Mouse (Mus musculus) forebrain, postnatal 0 days (tissue): Measurements from ENCODE around the gene Gatad2a. TPM values are rescaled to one million over a fixed set of nuclear protein-coding genes. Genes with fewer than 3 reads are reported as not detected.
"Not testable (repeated sequence)": the region's sequence is repeated elsewhere in the genome, so short reads cannot be mapped to it uniquely, and the experiment has no call there.

Experiments used
- ATAC-seq: fragments of 200-750 bp; cut with Nextera tagmentation; 2 replicates; pipeline ENCODE4 v1.8.0; 2017; ENCODE audit warnings: mild to moderate bottlenecking, moderate library complexity
- DNase-seq: peaks from one replicate; pipeline ENCODE4 v3.0.0-alpha.2; 2015
- H3K27ac ChIP-seq: fragments of 300-500 bp; sonication (generic); 2 replicates; pipeline ENCODE4 v1.5.1; 2014; ENCODE audit warnings: low read depth, mild to moderate bottlenecking, antibody characterized with exemption, low read length, moderate library complexity, mixed read lengths
- H3K27me3 ChIP-seq: fragments of 300-500 bp; sonication (generic); 2 replicates; pipeline ENCODE4 v1.6.1; 2014; ENCODE audit warnings: mild to moderate bottlenecking, low read length, mixed read lengths; ENCODE audit not compliant: insufficient read depth
- H3K36me3 ChIP-seq: fragments of 300-500 bp; sonication (generic); 2 replicates; pipeline ENCODE4 v1.6.1; 2014; ENCODE audit warnings: mild to moderate bottlenecking, moderate library complexity; ENCODE audit not compliant: insufficient read depth
- H3K4me1 ChIP-seq: fragments of 300-500 bp; sonication (generic); 2 replicates; pipeline ENCODE4 v1.6.1; 2014; ENCODE audit warnings: antibody characterized with exemption; ENCODE audit not compliant: insufficient read depth
- H3K4me2 ChIP-seq: fragments of 300-500 bp; sonication (generic); 2 replicates; pipeline ENCODE4 v1.6.1; 2014; ENCODE audit warnings: low read depth, mild to moderate bottlenecking, moderate library complexity
- H3K4me3 ChIP-seq: fragments of 300-500 bp; sonication (generic); 2 replicates; pipeline ENCODE4 v1.5.1; 2014; ENCODE audit warnings: low read depth, low read length, mixed read lengths
- H3K9ac ChIP-seq: fragments of 300-500 bp; sonication (generic); 2 replicates; pipeline ENCODE4 v1.6.1; 2014; ENCODE audit warnings: mild to moderate bottlenecking
- H3K9me3 ChIP-seq: fragments of 300-500 bp; sonication (generic); 2 replicates; pipeline ENCODE4 v1.6.1; 2016; ENCODE audit warnings: low read length
- CTCF ChIP-seq: sonication (generic); IDR thresholded peaks from 2 replicates; pipeline ENCODE4 v1.5.1; 2016; ENCODE audit warnings: antibody characterized with exemption, control low read depth, low read depth
- WGBS: fragments of 180-500 bp; shearing (Covaris S2); extraction: QIAGEN DNeasy Blood & Tissue Kit; methylation state at CpG from one replicate; pipeline ENCODE4 v1.1.7; 2014; 5-methylcytosine and 5-hydroxymethylcytosine counted together
- polyA plus RNA-seq: library from polyadenylated mRNA; unstranded; fragments of >200 nt; fragmentation: Nextera tagmentation; extraction: Ambion mirVana; gene quantifications from 2 replicates; pipeline ENCODE4 v1.2.1, GENCODE M21; 2015
- total RNA-seq: library from RNA; depleted of rRNA; stranded (reverse); fragments of >200 nt; gene quantifications from 2 replicates; pipeline ENCODE4 v1.2.3, GENCODE M21; 2014

Gene Gatad2a
- total and polyA plus RNA-seq, 2 experiments from 2014 or later, result 24.9 to 27.8 TPM

DNA sequence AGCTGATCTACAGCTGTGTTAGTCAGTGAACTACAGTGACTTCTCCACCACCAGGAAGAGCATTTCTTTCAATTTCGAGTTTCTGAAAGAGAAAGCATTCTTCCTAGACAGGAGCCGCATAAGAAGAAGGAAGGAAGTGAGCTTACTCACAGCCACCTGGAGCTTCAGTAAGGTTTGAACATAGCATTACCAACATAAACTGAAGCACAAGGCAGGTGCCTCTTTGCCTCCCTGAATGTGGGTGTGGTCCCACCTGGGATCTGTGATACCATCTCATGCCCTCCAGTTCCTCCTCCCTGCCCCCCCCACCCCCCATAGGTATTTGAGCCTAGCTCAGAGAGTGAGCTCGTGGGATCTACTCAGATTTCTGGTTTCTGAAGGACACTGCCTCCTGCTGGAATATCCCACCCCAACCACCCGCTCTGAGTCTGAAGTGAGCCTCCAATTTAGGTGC, 7.0 kb upstream of the Gatad2a start:
- H3K9me3 ChIP-seq, result no peaks in the 10 kb centered on the region
- no peak for ATAC-seq
- H3K4me1 ChIP-seq, result no peaks in the 10 kb centered on the region
- no peak overlapping the region for H3K4me3 ChIP-seq
- WGBS, result 56% methylated on average over 4 of the region's 4 CpGs
- H3K36me3 ChIP-seq, result no peaks in the 10 kb centered on the region
- TF ChIP-seq CTCF, result 0 out of 2 replicates have a peak, but pooled peaks have one; percentile 8
- no peak for DNase-seq
- no peaks in the 10 kb centered on the region for H3K27me3 ChIP-seq
- H3K27ac ChIP-seq, result no peak overlapping the region
- no peak overlapping the region for H3K4me2 ChIP-seq
- no peak overlapping the region for H3K9ac ChIP-seq

DNA sequence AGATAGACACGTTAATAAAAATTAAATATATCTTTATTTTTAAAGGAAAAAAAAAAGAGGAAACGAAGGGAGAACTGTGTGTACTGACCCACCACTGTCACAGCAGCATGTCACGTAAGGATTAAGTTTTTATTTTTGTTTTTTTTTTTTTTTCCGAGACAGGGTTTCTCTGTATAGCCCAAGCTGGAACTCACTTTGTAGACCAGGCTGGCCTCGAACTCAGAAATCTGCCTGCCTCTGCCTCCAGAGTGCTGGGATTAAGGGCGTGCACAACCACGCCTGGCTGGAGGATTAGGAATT, 5.7 kb upstream of the Gatad2a start:
- not testable (repeated sequence) for ATAC-seq, H3K27ac ChIP-seq, H3K4me3 ChIP-seq, H3K4me2 ChIP-seq, DNase-seq, H3K9me3 ChIP-seq, H3K36me3 ChIP-seq, H3K9ac ChIP-seq, H3K4me1 ChIP-seq, H3K27me3 ChIP-seq
- 45% methylated on average over 7 of the region's 7 CpGs for WGBS

DNA sequence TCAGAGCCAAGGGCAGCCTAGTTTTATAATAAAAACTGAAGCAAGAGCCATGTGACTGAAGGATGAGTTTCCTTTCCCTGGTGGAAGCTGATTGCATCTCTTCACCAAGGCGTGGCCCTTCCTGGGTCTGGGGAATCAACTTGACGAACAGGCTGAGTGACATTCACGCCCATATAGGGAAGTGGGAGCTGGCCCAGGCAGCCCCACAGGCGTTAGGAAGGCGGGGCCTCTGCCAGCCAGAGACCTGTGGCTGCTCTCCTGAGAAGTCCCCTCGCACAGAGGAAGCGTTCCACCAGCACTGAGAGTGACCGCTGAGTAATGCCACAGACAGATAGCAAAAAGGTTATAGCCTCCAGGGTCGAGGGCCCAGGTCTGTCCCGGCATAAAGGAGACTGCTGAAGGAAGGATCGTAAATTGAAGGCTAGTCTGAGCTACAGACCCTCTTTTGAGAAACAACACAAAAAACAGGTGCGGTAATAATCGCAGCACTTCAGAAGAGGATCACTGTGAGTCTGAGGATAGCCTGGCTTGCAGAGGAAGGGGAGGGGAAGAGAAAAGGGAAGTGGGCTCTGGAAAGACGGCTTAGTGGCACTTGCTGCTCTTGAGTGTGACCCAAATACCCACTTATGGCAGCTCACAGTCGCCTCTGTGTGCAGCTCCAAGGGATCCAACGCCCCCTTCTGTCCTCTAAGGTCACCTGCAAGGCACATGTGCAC, 5.2 kb upstream of the Gatad2a start:
- no peak overlapping the region for H3K4me3 ChIP-seq
- no peaks in the 10 kb centered on the region for H3K9me3 ChIP-seq
- no peak overlapping the region for H3K9ac ChIP-seq
- WGBS, result 7% methylated on average over 16 of the region's 16 CpGs
- DNase-seq (no peak), ATAC-seq (peak; percentile 54; the same call in 1 of the 2 replicates)
- no peak overlapping the region for H3K27ac ChIP-seq
- H3K4me2 ChIP-seq, result no peak overlapping the region
- H3K4me1 ChIP-seq, result no peaks in the 10 kb centered on the region
- H3K27me3 ChIP-seq, result no peaks in the 10 kb centered on the region
- peak; percentile 58 for TF ChIP-seq CTCF
- H3K36me3 ChIP-seq, result no peaks in the 10 kb centered on the region

DNA sequence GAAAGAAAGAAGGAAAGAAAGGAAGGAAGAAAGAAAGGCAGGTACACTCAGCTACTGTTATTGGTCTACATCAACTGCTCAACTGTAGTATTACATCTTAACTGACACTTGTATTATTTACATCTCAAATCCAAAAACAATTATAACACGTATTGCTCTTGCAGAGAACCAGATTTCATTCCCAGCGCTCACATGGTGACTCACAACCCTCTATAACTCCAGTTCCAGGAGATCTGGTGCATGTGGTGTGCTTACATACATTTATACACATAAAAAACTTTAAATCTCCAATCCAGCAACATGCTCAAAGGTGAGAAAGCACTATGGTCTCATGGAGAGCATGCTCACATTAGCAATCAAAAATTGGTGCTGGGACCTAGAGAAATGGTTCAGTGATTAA, 4.0 kb upstream of the Gatad2a start:
- 71% methylated on average over 2 of the region's 2 CpGs for WGBS
- TF ChIP-seq CTCF, result no peak
- ATAC-seq, result no peak
- H3K4me1 ChIP-seq, result 0 out of 2 replicates have a peak, but pooled peaks cover 5% of the 10 kb centered on the region
- H3K9me3 ChIP-seq, result no peaks in the 10 kb centered on the region
- H3K4me3 ChIP-seq, result no peak overlapping the region
- no peak for DNase-seq
- H3K27me3 ChIP-seq, result no peaks in the 10 kb centered on the region
- H3K27ac ChIP-seq, result no peak overlapping the region
- no peak overlapping the region for H3K9ac ChIP-seq
- no peak overlapping the region for H3K4me2 ChIP-seq
- no peaks in the 10 kb centered on the region for H3K36me3 ChIP-seq

DNA sequence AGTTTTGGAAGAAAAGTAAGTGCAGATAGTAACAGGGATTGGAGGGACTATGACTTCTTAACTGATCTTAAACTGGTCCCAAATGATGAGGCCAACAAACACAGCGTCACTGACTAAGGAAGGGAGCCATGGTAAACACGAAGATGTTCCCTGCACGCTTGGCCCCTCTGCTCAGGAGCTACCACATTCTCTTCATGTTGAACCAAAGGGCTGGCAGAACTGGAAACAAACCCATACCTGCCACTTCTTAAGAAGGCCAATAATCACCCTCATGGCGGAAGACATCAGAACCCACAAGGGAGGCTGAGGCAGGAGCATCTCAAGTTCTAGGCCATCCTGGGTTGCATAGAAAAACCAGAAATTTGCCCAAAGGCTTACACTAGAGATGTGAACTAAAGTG, 3.1 kb upstream of the Gatad2a start:
- Histone ChIP-seq H3K4me3 (no peak overlapping the region), H3K9me3 (no peaks in the 10 kb centered on the region), H3K27ac (no peak overlapping the region), H3K4me1 (0 out of 2 replicates have a peak, but pooled peaks cover 6% of the 10 kb centered on the region), H3K27me3 (no peaks in the 10 kb centered on the region), H3K36me3 (no peaks in the 10 kb centered on the region), H3K9ac (no peak overlapping the region), H3K4me2 (no peak overlapping the region)
- ATAC-seq (no peak), DNase-seq (no peak)
- WGBS, result 95% methylated on average over 4 of the region's 4 CpGs
- TF ChIP-seq CTCF, result no peak

DNA sequence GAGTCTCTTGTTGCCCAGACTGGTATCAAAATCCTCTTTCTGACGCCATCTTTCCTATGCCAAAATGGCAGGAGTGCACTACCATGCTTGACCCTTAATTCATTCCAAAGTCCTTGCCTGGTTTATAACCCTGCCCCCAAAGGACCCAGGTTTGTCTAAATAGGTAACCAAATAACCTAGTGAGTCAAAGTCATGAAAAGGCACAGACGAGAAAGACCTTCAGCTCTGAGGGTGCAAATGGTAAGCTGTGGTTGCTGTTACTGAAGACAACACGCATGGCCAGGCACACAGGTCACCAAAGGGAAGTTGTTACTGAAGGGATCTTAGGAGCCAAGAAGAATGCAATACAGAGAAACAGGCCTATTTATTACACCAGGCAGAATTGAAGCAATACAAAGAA, 2.5 kb upstream of the Gatad2a start:
- 93% methylated on average over 3 of the region's 3 CpGs for WGBS
- Histone ChIP-seq H3K4me2 (no peak overlapping the region), H3K36me3 (no peaks in the 10 kb centered on the region), H3K27me3 (no peaks in the 10 kb centered on the region), H3K9ac (no peak overlapping the region), H3K4me1 (0 out of 2 replicates have a peak, but pooled peaks cover 6% of the 10 kb centered on the region), H3K9me3 (no peaks in the 10 kb centered on the region), H3K4me3 (no peak overlapping the region), H3K27ac (no peak overlapping the region)
- DNase-seq (no peak), ATAC-seq (no peak)
- TF ChIP-seq CTCF, result no peak

DNA sequence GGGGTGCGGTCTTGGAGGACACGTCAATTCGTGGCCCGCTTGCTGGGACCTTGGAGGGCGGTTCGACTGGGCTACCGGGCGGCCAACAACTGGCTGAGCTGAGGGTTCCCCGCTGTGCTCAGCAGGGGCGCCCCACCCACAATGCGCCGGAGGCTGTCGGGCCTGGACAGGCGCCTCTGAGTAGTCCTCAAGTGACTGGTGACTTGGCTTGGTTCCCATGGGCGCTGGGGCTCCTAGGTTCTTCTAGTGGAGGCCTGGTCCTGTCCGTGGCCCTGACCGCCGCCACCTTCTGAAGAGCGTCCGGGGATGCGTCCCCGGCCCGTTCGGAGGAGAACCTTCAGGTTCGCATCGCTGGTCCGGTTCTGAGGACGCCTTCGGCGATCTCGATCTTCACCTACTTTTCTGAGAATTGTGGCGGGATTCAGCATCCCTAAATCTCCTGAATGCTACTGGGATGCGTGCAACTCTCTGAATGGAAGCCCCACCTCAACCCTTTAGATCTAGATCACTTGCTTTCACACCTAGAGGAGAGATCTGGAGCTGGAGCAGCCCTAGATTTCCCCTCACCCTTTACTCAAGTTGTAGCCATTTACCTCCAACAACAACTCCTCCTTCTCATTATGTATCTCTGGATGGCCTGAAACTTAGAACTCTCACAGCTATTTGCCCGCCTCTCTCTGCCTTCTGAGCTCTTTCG, 553 bp upstream of the Gatad2a start:
- DNase-seq, result no peak
- Histone ChIP-seq H3K36me3 (no peaks in the 10 kb centered on the region), H3K27ac (peak overlapping the region; percentile 75), H3K27me3 (no peaks in the 10 kb centered on the region), H3K9ac (peak overlapping the region; percentile 77), H3K4me2 (peak overlapping the region; percentile 91), H3K9me3 (no peaks in the 10 kb centered on the region), H3K4me1 (0 out of 2 replicates have a peak, but pooled peaks cover 6% of the 10 kb centered on the region), H3K4me3 (peak overlapping the region; percentile 83)
- TF ChIP-seq CTCF, result no peak
- ATAC-seq, result no peak
- 4% methylated on average over 35 of the region's 35 CpGs for WGBS
